Mouse (Mus musculus): Measurements from ENCODE around the gene Atf1. TPM values are rescaled to one million over a fixed set of nuclear protein-coding genes. Genes with fewer than 3 reads are reported as not detected.

Gene Atf1
- total RNA-seq, 2 experiments from 2014 or later = 44.2 to 57.7 TPM

DNA sequence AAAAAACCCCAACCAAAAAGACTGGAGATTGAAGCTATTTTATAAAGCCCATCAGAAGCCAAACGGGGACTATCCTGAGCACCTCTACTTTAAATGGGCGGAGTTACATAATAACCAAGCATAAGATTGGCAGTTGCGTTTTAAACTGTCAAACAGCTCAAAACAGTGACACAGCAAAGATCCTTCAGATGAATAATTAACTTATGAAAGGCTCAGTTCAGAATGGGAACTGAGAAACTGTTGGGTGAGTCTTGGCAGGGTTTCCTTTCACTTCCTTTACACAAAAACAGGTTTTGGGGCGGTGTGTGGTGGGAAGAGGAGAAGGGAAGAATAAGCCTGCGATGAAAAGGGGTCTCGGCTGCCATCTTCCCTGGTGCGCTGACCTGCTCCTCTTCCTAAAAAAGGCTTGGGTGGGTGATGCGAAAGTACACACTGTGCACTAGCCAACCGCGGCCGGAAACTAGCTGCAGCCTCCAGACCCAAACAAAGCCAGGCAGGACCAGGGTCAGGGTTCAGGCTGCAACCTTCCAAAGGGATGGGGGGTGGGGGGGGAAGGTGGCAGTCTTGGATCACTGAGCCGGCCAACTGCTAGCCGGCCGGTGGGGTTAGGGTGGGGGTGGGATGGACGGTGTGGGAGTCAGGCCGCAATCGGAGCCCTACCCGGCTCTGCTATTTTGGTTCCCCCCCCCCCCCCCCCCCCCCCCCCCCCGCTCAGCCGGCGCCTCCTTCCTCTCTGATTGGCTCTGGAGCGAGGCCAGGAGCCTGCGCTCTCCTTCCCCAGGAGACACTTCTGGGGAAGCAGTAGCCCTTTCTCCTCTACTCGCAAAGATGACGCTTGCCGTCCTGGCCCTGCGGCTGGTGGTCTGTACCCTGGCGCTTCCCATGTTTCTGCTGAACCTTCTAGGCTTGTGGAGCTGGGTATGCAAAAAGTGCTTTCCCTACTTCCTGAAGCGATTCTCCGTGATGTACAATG lies 76.7 kb downstream of the Atf1 start, which contains the start of gene Mettl7a1:
Mettl7a1 (plus strand) TSS at position 122 of the 973 bp plus-strand sequence.
- DNase-seq (ENCODE audit: low spot score) = peak; percentile 87

DNA sequence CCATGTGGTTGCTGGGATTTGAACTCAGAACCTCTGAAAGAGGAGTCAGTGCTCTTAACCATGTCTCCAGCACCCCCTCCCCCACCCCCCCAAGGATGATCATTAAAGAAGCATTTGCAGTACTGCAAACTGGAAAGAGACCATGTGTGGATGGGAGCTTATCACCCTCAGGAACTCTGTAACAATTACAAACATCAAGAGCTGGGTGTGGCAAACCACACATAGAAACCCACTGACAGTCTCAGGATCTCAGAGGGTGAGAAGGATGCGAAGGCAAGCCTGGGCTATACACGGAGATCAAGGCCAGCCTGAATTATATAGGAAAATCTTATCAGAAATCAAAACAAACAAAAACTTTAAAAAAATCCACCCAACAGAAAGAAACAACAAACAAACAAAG lies 78.6 kb downstream of the Atf1 start:
- DNase-seq (ENCODE audit: low spot score) = no peak

DNA sequence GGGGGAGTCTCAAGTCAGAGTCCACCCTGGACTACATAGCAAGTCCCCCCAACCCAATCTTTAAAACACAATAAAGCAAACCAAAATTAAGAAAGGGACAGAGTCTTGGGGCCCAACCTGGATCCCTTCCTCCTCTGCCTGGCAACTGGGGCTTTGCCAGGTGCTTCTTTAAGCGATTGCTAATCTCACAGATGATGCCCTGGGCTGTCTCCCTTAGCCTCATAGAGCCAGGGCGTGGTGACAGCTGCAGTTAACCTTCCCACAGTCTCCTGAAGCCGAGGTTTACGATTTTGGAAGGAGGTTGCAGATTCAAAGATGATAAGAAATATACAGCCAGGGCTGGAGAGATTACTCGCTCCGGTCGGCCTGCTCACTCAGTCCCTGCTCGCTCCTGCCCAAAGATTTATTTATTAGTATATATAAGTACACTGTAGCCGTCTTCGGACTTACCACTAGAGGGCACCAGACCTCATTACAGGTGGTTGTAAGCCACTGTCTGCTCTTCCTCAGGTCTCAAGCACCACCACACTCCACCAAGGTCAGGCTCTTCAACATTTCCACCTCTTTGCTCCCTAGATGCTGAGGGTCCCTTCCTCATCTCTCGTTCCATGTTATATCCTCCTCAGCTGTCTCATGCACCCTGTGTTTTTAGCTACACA lies 79.9 kb downstream of the Atf1 start:
- peak; percentile 48 for DNase-seq (ENCODE audit: low spot score)

Other genes starting within 250 kb of the Atf1 start
- 1 to 10 TPM; 5.3 to 5.7 TPM for gene Dip2b, start 189.2 kb upstream of the Atf1 start, total RNA-seq (2021)
- not detected for gene Tmprss12, start 53.0 kb downstream of the Atf1 start, total RNA-seq (2021)
- gene Mettl7a1, start 76.3 kb downstream of the Atf1 start, total RNA-seq (2021) = 10 to 100 TPM; 33.7 to 34.4 TPM
- gene Mettl7a3, start 107.1 kb downstream of the Atf1 start, total RNA-seq (2021) = under 1 TPM; 0.17 to 0.41 TPM
- not detected for gene Methig1, start 125.3 kb downstream of the Atf1 start, total RNA-seq (2021)
- under 1 TPM; 0.43 to 0.68 TPM for gene Mettl7a2, start 125.4 kb downstream of the Atf1 start, total RNA-seq (2021)
- gene Higd1c, start 136.7 kb downstream of the Atf1 start, total RNA-seq (2021) = not detected
- under 1 TPM in 1 of 2 experiments, not detected in 1; 0.09 TPM for gene Gm5475, start 194.3 kb downstream of the Atf1 start, total RNA-seq (2021)
- 10 to 100 TPM; 34.5 to 40.0 TPM for gene Slc11a2, start 197.3 kb downstream of the Atf1 start, total RNA-seq (2021)
- gene Letmd1, start 241.2 kb downstream of the Atf1 start, total RNA-seq (2021) = 1 to 10 TPM; 6.7 to 7.5 TPM